ENCODE assay signal across 9 mouse cellular contexts in the genomic region with DNA sequence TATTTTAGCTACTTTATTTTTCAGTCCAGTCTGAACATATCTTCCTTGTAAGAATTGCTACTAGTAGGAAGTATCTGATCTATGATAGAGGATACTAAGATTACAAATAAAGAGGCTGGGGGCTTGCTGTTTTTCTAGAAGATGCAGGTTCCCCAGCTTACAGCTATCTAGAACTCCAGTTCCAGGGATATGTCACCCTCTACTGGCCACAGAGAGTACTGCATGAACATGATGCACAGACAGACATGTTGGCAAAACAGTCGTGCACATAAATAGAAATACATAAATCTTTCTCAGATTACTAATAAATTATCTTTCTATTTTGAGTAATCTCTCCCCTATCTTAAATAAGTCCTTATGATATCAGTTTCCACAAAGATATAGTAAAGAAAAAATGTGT. TPM values are rescaled to one million over a fixed set of nuclear protein-coding genes. Genes with fewer than 3 reads are reported as not detected.
A peak's percentile ranks its signal among the peaks of the same experiment; 100 is the strongest.
DNase-seq lines count a peak whose midpoint lies in the region; ATAC-seq and TF ChIP-seq lines count a peak whose summit lies in the region.
"Had no signal": no experiment of that assay in that cellular context is flagged by ENCODE, and none has a peak within 500 bp of the region (broad histone marks: within the 10 kb centered on the region; RNA-seq: fewer than 3 reads in every experiment).

No protein-coding gene starts in this region.

- no peak overlapping the region for H3K9ac ChIP-seq in embryonic facial prominence, embryonic 11.5 days (replicated peaks; ENCODE audit: low read length)
- H3K9ac ChIP-seq in liver, embryonic 14.5 days (replicated peaks), result no peak overlapping the region

- no peaks in the 10 kb centered on the region for H3K4me1 ChIP-seq in embryonic facial prominence, embryonic 11.5 days (ENCODE audit: control insufficient read depth, insufficient read depth, low read length)
- no peaks in the 10 kb centered on the region for H3K4me1 ChIP-seq in liver, embryonic 14.5 days (replicated peaks; ENCODE audit: control insufficient read depth in 2 of 2, insufficient read depth in 2 of 2, low read length in 1 of 2)

- 27% methylated on average over 1 of the region's 1 CpGs for WGBS in embryonic facial prominence, embryonic 11.5 days
- WGBS in liver, embryonic 14.5 days (ENCODE audit: insufficient replicate concordance), result 29% methylated on average over 1 of the region's 1 CpGs

- TF ChIP-seq CTCF in liver, embryonic 14.5 days (IDR thresholded peaks at IDR 0.05; ENCODE audit: low read depth), result peak; percentile 77

- no peak for ATAC-seq in embryonic facial prominence, embryonic 11.5 days (replicated peaks; ENCODE audit: insufficient number of reproducible peaks, low FRiP score, low TSS enrichment, low read depth)
- ATAC-seq in liver, embryonic 14.5 days (ENCODE audit: insufficient read depth), result no peak

- no peak overlapping the region for H3K4me2 ChIP-seq in embryonic facial prominence, embryonic 11.5 days (ENCODE audit: low read depth, low read length)
- no peak overlapping the region for H3K4me2 ChIP-seq in liver, embryonic 14.5 days (ENCODE audit: low read depth)

- no peak overlapping the region for H3K4me3 ChIP-seq in embryonic facial prominence, embryonic 11.5 days (ENCODE audit: low read depth, low read length)
- no peak overlapping the region for H3K4me3 ChIP-seq in liver, embryonic 14.5 days (ENCODE audit: insufficient read depth in 1 of 2, low read depth in 2 of 2, low read length in 2 of 2)

- no peaks in the 10 kb centered on the region for H3K9me3 ChIP-seq in embryonic facial prominence, embryonic 11.5 days (replicated peaks; ENCODE audit: control insufficient read depth, low read length)
- H3K9me3 ChIP-seq in liver, embryonic 14.5 days (ENCODE audit: control insufficient read depth, low read length), result no peaks in the 10 kb centered on the region

- no peak overlapping the region for H3K27ac ChIP-seq in embryonic facial prominence, embryonic 11.5 days (replicated peaks; ENCODE audit: low read depth, low read length)
- H3K27ac ChIP-seq in liver, embryonic 14.5 days, result no peak overlapping the region

- no peaks in the 10 kb centered on the region for H3K27me3 ChIP-seq in embryonic facial prominence, embryonic 11.5 days (ENCODE audit: control insufficient read depth, insufficient read depth, low read length)
- H3K27me3 ChIP-seq in liver, embryonic 14.5 days (ENCODE audit: control insufficient read depth, insufficient read depth, low read length), result no peaks in the 10 kb centered on the region

- no peaks in the 10 kb centered on the region for H3K36me3 ChIP-seq in embryonic facial prominence, embryonic 11.5 days (replicated peaks; ENCODE audit: control insufficient read depth, insufficient read depth, low read depth, low read length)
- peaks cover 16% of the 10 kb centered on the region for H3K36me3 ChIP-seq in liver, embryonic 14.5 days (replicated peaks; ENCODE audit: control insufficient read depth, insufficient read depth, low read depth)

- TF ChIP-seq EP300 in liver, embryonic 14.5 days (IDR thresholded peaks at IDR 0.05; ENCODE audit: low read depth), result no peak

- DNase-seq in 3134 (ENCODE audit: extremely low read depth, insufficient read length, low spot score) (peak; percentile 5), A20 (ENCODE audit: low read depth, low spot score) (peak; percentile 74)
- DNase-seq in adrenal gland, postnatal 14 days, result peak; percentile 78
- peak; percentile 79 for DNase-seq in embryonic facial prominence, embryonic 11.5 days (ENCODE audit: low spot score)
- DNase-seq in kidney, postnatal 14 days, result peak; percentile 72
- peak; percentile 45 to 49 (median 47) for DNase-seq in liver, embryonic 14.5 days (ENCODE audit: low read depth in 3 of 3, low spot score in 3 of 3)
- DNase-seq in right cerebral cortex, postnatal 14 days, result peak; percentile 75
- peak; percentile 23 for DNase-seq in yolk sac, embryonic 10.5 days (ENCODE audit: low spot score)

RNA-seq across cellular contexts. Expression of a gene that starts 34.8 kb away (rescaled TPM):
- not detected in 2 replicates for total RNA-seq in adrenal gland, postnatal 14 days (2021)
- not detected in 2 replicates for polyA plus RNA-seq in embryonic facial prominence, embryonic 11.5 days (2014; fragmentation: Nextera tagmentation; extraction: Ambion mirVana)
- not detected in 2 replicates for polyA plus RNA-seq in liver, embryonic 14.5 days (2012; rRNA removed)
- polyA plus RNA-seq in liver, embryonic 14.5 days (2014; fragmentation: Nextera tagmentation; extraction: Ambion mirVana), result not detected in 2 replicates
- total RNA-seq: left cerebral cortex, adult 8-10 months had no signal

RNA-seq across cellular contexts. Expression of a gene that starts 35.1 kb away (rescaled TPM):
- 28.4 and 28.8 TPM in 2 replicates for total RNA-seq in adrenal gland, postnatal 14 days (2021)
- 24.2 and 24.9 TPM in 2 replicates for polyA plus RNA-seq in embryonic facial prominence, embryonic 11.5 days (2014; fragmentation: Nextera tagmentation; extraction: Ambion mirVana)
- polyA plus RNA-seq in liver, embryonic 14.5 days (2012; rRNA removed), result 47.2 and 79.7 TPM in 2 replicates
- polyA plus RNA-seq in liver, embryonic 14.5 days (2014; fragmentation: Nextera tagmentation; extraction: Ambion mirVana), result 35.0 and 36.4 TPM in 2 replicates

RNA-seq across cellular contexts. Expression of a gene that starts 42.0 kb away (rescaled TPM):
- total RNA-seq in adrenal gland, postnatal 14 days (2021), result not detected in 2 replicates
- polyA plus RNA-seq in embryonic facial prominence, embryonic 11.5 days (2014; fragmentation: Nextera tagmentation; extraction: Ambion mirVana), result 1.4 and 4.2 TPM in 2 replicates
- not detected in 2 replicates for polyA plus RNA-seq in liver, embryonic 14.5 days (2012; rRNA removed)
- 2.0 and 2.1 TPM in 2 replicates for polyA plus RNA-seq in liver, embryonic 14.5 days (2014; fragmentation: Nextera tagmentation; extraction: Ambion mirVana)
- total RNA-seq: left cerebral cortex, adult 8-10 months had no signal

RNA-seq across cellular contexts. Expression of a gene that starts 59.6 kb away (rescaled TPM):
- not detected in 2 replicates for total RNA-seq in adrenal gland, postnatal 14 days (2021)
- polyA plus RNA-seq in embryonic facial prominence, embryonic 11.5 days (2014; fragmentation: Nextera tagmentation; extraction: Ambion mirVana), result not detected in 2 replicates
- polyA plus RNA-seq in liver, embryonic 14.5 days (2012; rRNA removed), result 0.04 TPM in 1 of 2 replicates, not detected in the other
- polyA plus RNA-seq in liver, embryonic 14.5 days (2014; fragmentation: Nextera tagmentation; extraction: Ambion mirVana), result not detected in 2 replicates
- total RNA-seq: left cerebral cortex, adult 8-10 months had no signal

Comparison
In these comparisons a context has a peak if more than half of its experiments do, and no peak if none do; other contexts are left out.
1. DNase-seq: peak in every context shown above with its lines; median percentile 79 in embryonic facial prominence, embryonic 11.5 days; 78 in adrenal gland, postnatal 14 days; 75 in right cerebral cortex, postnatal 14 days; 74 in A20; 72 in kidney, postnatal 14 days; 47 in liver, embryonic 14.5 days; 23 in yolk sac, embryonic 10.5 days; 5 in 3134.